Mouse (Mus musculus) forebrain, embryonic 13.5 days (tissue): ENCODE results near the gene Gkn1. TPM values are rescaled to one million over a fixed set of nuclear protein-coding genes. Genes with fewer than 3 reads are reported as not detected.

Experiments
- ATAC-seq: fragments of 200-750 bp; cut with Nextera tagmentation; 2 replicates; pipeline ENCODE4 v1.8.0; 2017
- H3K27ac ChIP-seq: fragments of 300-500 bp; sonication (generic); 2 replicates; pipeline ENCODE4 v1.5.1; 2015; ENCODE audit warnings: inconsistent platforms, mild to moderate bottlenecking, moderate library complexity
- H3K27me3 ChIP-seq: fragments of 300-500 bp; sonication (generic); 2 replicates; pipeline ENCODE4 v1.6.1; 2015; ENCODE audit warnings: mild to moderate bottlenecking, inconsistent platforms
- H3K36me3 ChIP-seq: fragments of 300-500 bp; sonication (generic); 2 replicates; pipeline ENCODE4 v1.6.1; 2015; ENCODE audit warnings: mild to moderate bottlenecking, inconsistent platforms; ENCODE audit not compliant: poor library complexity, severe bottlenecking
- H3K4me1 ChIP-seq: fragments of 300-500 bp; sonication (generic); 2 replicates; pipeline ENCODE4 v1.6.1; 2015; ENCODE audit warnings: inconsistent platforms
- H3K4me2 ChIP-seq: fragments of 300-500 bp; sonication (generic); 2 replicates; pipeline ENCODE4 v1.6.1; 2015; ENCODE audit warnings: inconsistent platforms, mild to moderate bottlenecking, moderate library complexity
- H3K4me3 ChIP-seq: fragments of 300-500 bp; sonication (generic); 2 replicates; pipeline ENCODE4 v1.5.1; 2015; ENCODE audit warnings: mild to moderate bottlenecking, inconsistent platforms
- H3K9ac ChIP-seq: fragments of 300-500 bp; sonication (generic); 2 replicates; pipeline ENCODE4 v1.6.1; 2015; ENCODE audit warnings: mild to moderate bottlenecking, inconsistent platforms
- H3K9me3 ChIP-seq: fragments of 300-500 bp; sonication (generic); replicated peaks from 2 replicates; pipeline ENCODE4 v1.6.1; 2016; ENCODE audit warnings: inconsistent platforms
- WGBS: fragments of 180-500 bp; shearing (Covaris S2); methylation state at CpG from one replicate; pipeline ENCODE4 v1.1.7; 2015; 5-methylcytosine and 5-hydroxymethylcytosine counted together
- polyA plus RNA-seq: library from polyadenylated mRNA; unstranded; fragments of >200 nt; fragmentation: Nextera tagmentation; extraction: Ambion mirVana; gene quantifications from 2 replicates; pipeline ENCODE4 v1.2.1, GENCODE M21; 2015

Gene Gkn1
- polyA plus RNA-seq, 1 experiment from 2014 or later: not detected

DNA sequence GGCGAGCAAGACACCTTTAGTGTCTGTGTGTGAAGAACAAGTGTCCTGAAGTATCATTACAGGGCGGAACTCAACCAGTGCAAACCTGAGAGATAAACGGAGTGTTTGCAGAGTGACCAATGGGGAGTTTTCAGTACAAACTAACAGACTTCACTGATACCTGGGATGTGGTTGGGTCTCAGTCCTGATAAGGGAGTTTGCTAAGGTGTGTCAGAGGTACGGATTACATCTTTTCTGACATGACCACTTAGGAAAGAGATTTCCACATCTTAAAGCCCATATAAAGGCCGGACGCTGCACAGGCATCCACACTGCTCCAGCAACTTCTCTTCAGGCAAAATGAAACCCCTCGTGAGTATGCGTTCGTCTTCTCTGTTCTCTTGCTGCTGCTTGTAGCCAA, 22.3 kb upstream of the Gkn1 start, which contains the start of gene Gkn2:
Gene Gkn2, plus strand, starts transcription at position 301 of the 400 bp plus-strand sequence.
- no peak within 1 kb of the TSS for H3K4me2 ChIP-seq
- H3K9ac ChIP-seq: no peak within 1 kb of the TSS
- H3K36me3 ChIP-seq: no peaks in the 10 kb centered on the region
- H3K27me3 ChIP-seq: no peaks in the 10 kb centered on the region
- H3K27ac ChIP-seq: no peak within 1 kb of the TSS
- no peaks in the 10 kb centered on the region for H3K4me1 ChIP-seq
- H3K4me3 ChIP-seq: no peak within 1 kb of the TSS
- no peak for ATAC-seq
- no peaks in the 10 kb centered on the region; the same call in 1 of the 2 replicates for H3K9me3 ChIP-seq
- 89% methylated on average over 9 of the region's 9 CpGs for WGBS

GRCm38 (mm10) chr6:87369223-87369622, 18.5 kb upstream of the Gkn1 start:
- Histone ChIP-seq H3K9ac (no peak overlapping the region), H3K4me3 (no peak overlapping the region), H3K27ac (no peak overlapping the region), H3K4me2 (no peak overlapping the region), H3K36me3 (no peaks in the 10 kb centered on the region), H3K4me1 (no peaks in the 10 kb centered on the region), H3K9me3 (no peaks in the 10 kb centered on the region; the same call in 1 of the 2 replicates), H3K27me3 (no peaks in the 10 kb centered on the region)
- no peak for ATAC-seq
- 93% methylated on average over 5 of the region's 5 CpGs for WGBS

GRCm38 (mm10) chr6:87354441-87354840, 3.7 kb upstream of the Gkn1 start:
- Histone ChIP-seq H3K4me3 (no peak overlapping the region), H3K9me3 (no peaks in the 10 kb centered on the region), H3K9ac (no peak overlapping the region), H3K27ac (no peak overlapping the region), H3K4me2 (no peak overlapping the region), H3K27me3 (no peaks in the 10 kb centered on the region), H3K4me1 (peaks cover 12% of the 10 kb centered on the region), H3K36me3 (no peaks in the 10 kb centered on the region)
- no peak for ATAC-seq
- 59% methylated on average over 5 of the region's 5 CpGs for WGBS

GRCm38 (mm10) chr6:87335935-87336295, 14.8 kb downstream of the Gkn1 start:
- H3K27ac ChIP-seq: no peak overlapping the region
- ATAC-seq: peak; percentile 17; the same call in 1 of the 2 replicates
- H3K36me3 ChIP-seq: no peaks in the 10 kb centered on the region
- H3K27me3 ChIP-seq: no peaks in the 10 kb centered on the region
- no peak overlapping the region for H3K9ac ChIP-seq
- 0 out of 2 replicates have a peak overlapping the region, but pooled peaks have one; percentile 74 for H3K4me2 ChIP-seq
- H3K4me3 ChIP-seq: no peak overlapping the region
- peaks cover 24% of the 10 kb centered on the region for H3K4me1 ChIP-seq
- WGBS: 33% methylated on average over 6 of the region's 6 CpGs
- no peaks in the 10 kb centered on the region for H3K9me3 ChIP-seq

DNA sequence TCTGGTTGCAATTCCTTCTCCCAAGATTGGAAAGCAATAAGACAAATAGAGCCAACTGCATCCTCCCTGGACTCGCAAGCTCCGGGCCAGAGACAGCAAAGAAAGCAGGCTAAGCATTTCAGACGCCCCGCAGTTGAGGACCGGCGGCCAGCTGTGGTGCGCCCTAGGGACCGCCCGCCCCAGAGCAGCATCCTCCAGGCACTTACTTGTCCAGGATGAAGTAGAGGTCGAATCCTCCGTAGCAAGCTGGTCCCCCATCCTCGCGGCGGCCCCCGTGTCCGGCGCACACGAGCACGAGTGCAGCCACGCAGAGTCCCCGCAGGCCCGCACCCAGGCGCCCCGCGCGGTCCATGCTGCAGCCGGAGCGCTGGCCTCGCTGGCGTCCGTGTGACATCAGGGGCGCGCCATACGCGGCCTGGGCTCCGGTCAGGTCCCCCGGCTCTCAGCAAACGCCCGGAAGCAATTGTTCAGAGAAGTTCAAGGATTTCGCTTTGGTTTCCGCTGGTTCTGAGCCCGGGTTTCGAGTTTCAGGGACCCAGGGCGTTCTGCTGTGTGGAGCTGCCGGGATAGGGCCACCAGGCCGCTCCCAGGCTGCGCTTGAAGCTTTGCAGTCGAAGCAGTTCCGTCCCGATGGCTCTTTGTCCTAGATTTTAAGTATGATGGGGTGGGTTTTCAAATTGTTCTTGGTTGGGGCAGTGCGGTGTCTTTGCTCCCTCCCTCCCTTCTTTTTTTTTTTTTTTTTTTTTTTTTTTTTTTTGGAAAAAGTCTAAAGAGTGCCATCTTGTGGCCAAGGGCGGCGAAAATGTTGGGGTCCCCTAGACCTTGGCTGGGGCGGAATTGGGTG, 15.4 kb downstream of the Gkn1 start, which contains the start of gene Antxr1:
Gene Antxr1, minus strand, starts transcription at position 731 of the 844 bp plus-strand sequence.
- ATAC-seq: peak; percentile 79
- peak within 1 kb of the TSS; percentile 54 for H3K4me3 ChIP-seq
- WGBS: under 1% methylated on average over 54 of the region's 54 CpGs
- peak within 1 kb of the TSS; percentile 76 for H3K9ac ChIP-seq
- H3K9me3 ChIP-seq: no peaks in the 10 kb centered on the region
- no peaks in the 10 kb centered on the region for H3K36me3 ChIP-seq
- peak within 1 kb of the TSS; percentile 15 for H3K27ac ChIP-seq
- no peaks in the 10 kb centered on the region for H3K27me3 ChIP-seq
- H3K4me2 ChIP-seq: peak within 1 kb of the TSS; percentile 74
- peaks cover 24% of the 10 kb centered on the region for H3K4me1 ChIP-seq

GRCm38 (mm10) chr6:87334361-87335090, 16.2 kb downstream of the Gkn1 start:
- Histone ChIP-seq H3K4me3 (peak overlapping the region; percentile 54), H3K36me3 (no peaks in the 10 kb centered on the region), H3K27ac (no peak overlapping the region), H3K27me3 (no peaks in the 10 kb centered on the region), H3K4me2 (peak overlapping the region; percentile 74), H3K4me1 (peaks cover 24% of the 10 kb centered on the region), H3K9ac (peak overlapping the region; percentile 76), H3K9me3 (no peaks in the 10 kb centered on the region)
- WGBS: 5% methylated on average over 11 of the region's 11 CpGs
- ATAC-seq: peak; percentile 63

DNA sequence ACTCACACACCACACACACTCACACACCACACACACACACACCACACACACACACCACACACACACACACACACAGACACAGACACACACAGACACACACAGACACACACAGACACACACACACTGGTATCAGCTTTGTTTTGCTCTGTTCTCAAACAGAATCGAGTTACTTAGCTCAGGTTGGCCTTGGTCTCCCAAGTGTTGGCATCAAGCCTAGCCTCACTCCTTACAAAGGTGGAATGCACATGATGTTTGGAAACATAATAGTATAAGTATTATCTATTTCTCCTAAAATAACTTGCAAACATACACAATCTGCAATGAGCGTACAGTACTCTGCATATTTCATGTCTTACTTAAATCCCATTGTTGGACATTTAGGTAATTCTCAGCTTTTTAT, 18.4 kb downstream of the Gkn1 start:
- no peak for ATAC-seq
- no peaks in the 10 kb centered on the region for H3K36me3 ChIP-seq
- no peaks in the 10 kb centered on the region for H3K27me3 ChIP-seq
- H3K4me3 ChIP-seq: no peak overlapping the region
- no peak overlapping the region for H3K4me2 ChIP-seq
- H3K9ac ChIP-seq: no peak overlapping the region
- no peak overlapping the region for H3K27ac ChIP-seq
- WGBS: 68% methylated on average over 2 of the region's 2 CpGs
- H3K4me1 ChIP-seq: peaks cover 29% of the 10 kb centered on the region
- H3K9me3 ChIP-seq: no peaks in the 10 kb centered on the region

DNA sequence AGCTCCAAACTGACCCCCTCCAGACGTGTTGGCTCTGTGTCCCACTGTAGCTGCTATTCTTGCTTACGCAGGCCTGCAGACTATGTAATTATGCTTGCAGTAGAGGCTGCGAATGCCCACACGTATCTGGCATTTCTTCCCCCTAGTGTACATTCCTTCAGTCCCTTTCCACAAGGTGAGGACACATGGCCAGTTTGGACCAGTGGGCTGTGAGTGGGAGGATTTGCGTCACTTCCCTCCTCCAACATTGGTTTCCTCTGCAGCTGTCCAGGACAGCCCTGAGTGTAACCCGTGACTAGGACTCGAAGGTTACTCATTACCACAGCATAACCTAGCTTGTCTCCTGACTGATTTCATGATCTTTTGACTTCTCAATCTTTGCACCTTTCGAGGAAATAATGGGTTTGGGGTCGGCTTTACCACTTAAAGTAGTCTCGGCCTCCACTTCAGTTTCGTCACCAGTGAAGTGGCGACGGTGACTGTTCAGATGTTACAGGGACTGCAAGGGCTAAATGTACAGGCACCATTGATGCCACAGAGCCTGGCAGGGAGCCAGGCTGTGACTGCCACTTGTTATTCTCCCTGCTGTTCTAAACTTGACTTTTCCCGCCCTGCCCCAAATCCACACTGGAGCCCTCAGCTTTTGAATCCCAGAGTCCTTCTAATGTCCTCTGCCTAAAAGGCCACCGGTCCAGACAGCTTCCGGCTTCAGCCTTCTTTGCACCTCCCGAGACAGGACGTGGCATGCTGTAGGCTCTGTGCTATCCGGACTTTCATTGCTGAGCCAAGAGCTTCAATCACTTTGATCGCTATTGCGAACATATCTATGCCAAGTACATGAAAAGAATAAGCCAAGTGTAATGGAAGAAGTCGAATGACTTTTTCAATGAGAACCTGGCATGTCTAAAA, 22.2 kb downstream of the Gkn1 start:
- 76% methylated on average over 22 of the region's 22 CpGs for WGBS
- Histone ChIP-seq H3K27ac (no peak overlapping the region), H3K4me1 (peaks cover 13% of the 10 kb centered on the region), H3K4me3 (no peak overlapping the region), H3K9me3 (no peaks in the 10 kb centered on the region), H3K36me3 (no peaks in the 10 kb centered on the region), H3K9ac (no peak overlapping the region), H3K4me2 (no peak overlapping the region), H3K27me3 (no peaks in the 10 kb centered on the region)
- ATAC-seq: no peak

GRCm38 (mm10) chr6:87326932-87327331, 23.8 kb downstream of the Gkn1 start:
- no peak overlapping the region for H3K4me2 ChIP-seq
- no peaks in the 10 kb centered on the region for H3K36me3 ChIP-seq
- no peak overlapping the region for H3K9ac ChIP-seq
- peaks cover 5% of the 10 kb centered on the region for H3K4me1 ChIP-seq
- H3K4me3 ChIP-seq: no peak overlapping the region
- 90% methylated on average over 2 of the region's 2 CpGs for WGBS
- no peaks in the 10 kb centered on the region for H3K27me3 ChIP-seq
- no peaks in the 10 kb centered on the region for H3K9me3 ChIP-seq
- H3K27ac ChIP-seq: no peak overlapping the region
- no peak for ATAC-seq

DNA sequence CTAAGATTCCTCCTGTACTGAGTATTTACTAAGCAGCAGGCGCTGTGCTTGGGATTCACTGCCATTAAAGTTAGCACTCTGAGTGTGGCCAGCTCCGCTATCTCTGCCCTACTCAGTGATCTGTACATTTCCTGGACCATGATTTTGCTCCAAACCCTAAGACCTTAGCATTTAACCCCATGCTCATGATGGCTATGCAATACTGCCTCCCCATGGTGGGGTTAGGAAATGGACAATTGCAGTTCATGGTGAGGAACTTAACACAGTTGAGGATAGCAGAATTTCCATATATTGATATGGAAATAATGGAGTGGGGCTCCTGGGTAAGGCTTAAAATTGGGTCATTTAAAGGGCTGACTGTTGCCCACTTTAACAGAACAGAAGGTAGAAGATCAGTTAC, 27.4 kb downstream of the Gkn1 start:
- H3K4me2 ChIP-seq: no peak overlapping the region
- H3K27me3 ChIP-seq: no peaks in the 10 kb centered on the region
- no peak for ATAC-seq
- WGBS: 88% methylated on average over 2 of the region's 2 CpGs
- H3K4me1 ChIP-seq: no peaks in the 10 kb centered on the region
- no peaks in the 10 kb centered on the region for H3K9me3 ChIP-seq
- no peak overlapping the region for H3K27ac ChIP-seq
- no peaks in the 10 kb centered on the region for H3K36me3 ChIP-seq
- no peak overlapping the region for H3K9ac ChIP-seq
- no peak overlapping the region for H3K4me3 ChIP-seq

- WGBS: 92% methylated on average over 7 of the region's 7 CpGs
Observed at GRCm38 (mm10) chr6:87318651-87319050, 32.1 kb downstream of the Gkn1 start.

More at GRCm38 (mm10) chr6:87318651-87319050, 32.1 kb downstream of the Gkn1 start:
- Histone ChIP-seq H3K9ac (no peak overlapping the region), H3K9me3 (no peaks in the 10 kb centered on the region), H3K36me3 (no peaks in the 10 kb centered on the region), H3K4me1 (no peaks in the 10 kb centered on the region), H3K4me2 (no peak overlapping the region), H3K27me3 (no peaks in the 10 kb centered on the region), H3K27ac (no peak overlapping the region), H3K4me3 (no peak overlapping the region)
- no peak for ATAC-seq
